Mouse (Mus musculus) stomach, postnatal 0 days (tissue): ENCODE data around the gene Tff2.

Source experiments
- CTCF ChIP-seq: IDR thresholded peaks from 2 replicates; pipeline ENCODE4 v1.5.1; 2016; ENCODE audit warnings: antibody characterized with exemption, low read depth, mild to moderate bottlenecking, moderate library complexity
- EP300 ChIP-seq: optimal IDR thresholded peaks from 2 replicates; pipeline ENCODE3; 2016; ENCODE audit warnings: antibody characterized with exemption

- TF ChIP-seq CTCF (no peak), EP300 (no peak)
Observed at GRCm38 (mm10) chr17:31162607-31163006, 18.5 kb upstream of the Tff2 start.
